Mouse (Mus musculus) Patski (cell line): Measurements from ENCODE around the gene Fbxw14. TPM values are rescaled to one million over a fixed set of nuclear protein-coding genes. Genes with fewer than 3 reads are reported as not detected.
"Not testable (repeated sequence)": the region's sequence is repeated elsewhere in the genome, so short reads cannot be mapped to it uniquely, and the experiment has no call there.

Experiments
- ATAC-seq: fragments of 100-300 bp; one replicate; pipeline ENCODE4 v1.8.0; 2021
- CTCF ChIA-PET: fragments of 350-600 bp; sonication (Branson Sonifier 250); formaldehyde crosslinking; loops from one replicate; lab custom pipeline; 2022; ENCODE audit warnings: inconsistent platforms; lab: Charles Lee
- POLR2A ChIA-PET: fragments of 350-600 bp; sonication (Branson Sonifier 250); formaldehyde crosslinking; loops from one replicate; lab custom pipeline; 2022; ENCODE audit warnings: antibody characterized with exemption, inconsistent platforms; lab: Charles Lee
- DNase-seq: peaks from one replicate; pipeline ENCODE4 v3.0.0-alpha.2; 2011; ENCODE audit warnings: low read depth, low spot score
- H3K27me3 ChIP-seq: fragments of 371-371 bp; one replicate; pipeline ENCODE4 v1.5.1; 2021
- CTCF ChIP-seq: fragments of 100-300 bp; IDR thresholded peaks from one replicate; pipeline ENCODE4 v1.5.1; 2021
- in situ Hi-C: fragments of 300-500 bp; cut with MboI; formaldehyde crosslinking; loops from 3 replicates; pipeline ENCODE4 v1.11.1; 2018; ENCODE audit warnings: low pct_unique_long_range_greater_than_20kb, mixed read lengths
- polyA plus RNA-seq: library from polyadenylated mRNA; unstranded; gene quantifications from one replicate; pipeline ENCODE4 v1.2.3, GENCODE M21; 2021

Gene Fbxw14
- not detected for polyA plus RNA-seq

- CTCF ChIA-PET, H3K27me3 ChIP-seq, POLR2A ChIA-PET, ATAC-seq, DNase-seq, in situ Hi-C loops: not testable (repeated sequence)
Measured at GRCm38 (mm10) chr9:109287576-109287975, at the start of gene Fbxw14. Gene Fbxw14, minus strand, starts transcription at chr9:109287676.

DNA sequence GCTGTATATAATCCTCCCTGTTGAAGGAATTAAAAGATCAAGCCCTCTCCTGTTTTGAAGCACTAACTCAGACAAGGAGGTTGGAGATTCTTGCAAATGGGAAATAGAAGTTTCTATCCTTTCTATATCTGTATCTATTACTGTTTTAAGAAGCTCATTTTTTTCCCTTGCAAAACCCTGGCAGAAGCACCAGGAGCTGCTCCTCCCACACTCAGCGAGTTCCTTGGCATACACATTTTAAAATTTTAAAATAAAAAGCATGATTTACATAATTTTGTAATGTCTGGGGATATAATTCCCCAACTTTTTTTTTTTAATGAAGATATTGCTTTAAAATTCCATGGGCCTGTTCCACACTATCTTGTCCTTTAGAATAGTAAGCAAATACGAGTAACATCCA, 24.4 kb downstream of the Fbxw14 start:
- no peak for TF ChIP-seq CTCF
- in situ Hi-C loops: no loop called here
- ChIA-PET POLR2A (no interaction called here), CTCF (no interaction called here)
- DNase-seq (no peak), ATAC-seq (no peak)
- H3K27me3 ChIP-seq: no peaks in the 10 kb centered on the region

DNA sequence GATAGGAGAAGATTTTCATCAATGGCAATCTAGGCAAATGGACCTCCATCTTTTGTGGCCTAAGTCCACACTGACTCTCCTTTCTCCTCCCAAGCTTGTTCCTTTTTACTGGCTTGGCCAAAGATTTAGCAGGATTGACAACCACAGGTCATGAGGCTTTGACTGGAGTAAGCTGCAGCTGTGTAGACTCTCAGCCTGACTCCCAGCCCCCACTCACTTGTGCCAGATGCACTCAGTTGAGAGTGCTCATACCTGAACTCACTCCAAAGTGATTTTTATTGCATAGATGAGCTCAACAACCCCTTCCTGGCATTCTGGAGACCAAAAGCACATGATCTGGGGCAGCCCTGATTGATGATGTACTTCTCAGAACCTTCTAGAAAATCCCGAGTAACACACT, 52.8 kb downstream of the Fbxw14 start, which contains the start of gene Fbxw20:
Fbxw20 (minus strand) TSS at position 101 of the 400 bp plus-strand sequence.
- in situ Hi-C loops: no loop called here
- no peak for TF ChIP-seq CTCF
- ChIA-PET POLR2A (no interaction called here), CTCF (no interaction called here)
- ATAC-seq (no peak), DNase-seq (no peak)
- peaks cover 10% of the 10 kb centered on the region for H3K27me3 ChIP-seq

Other genes with a start within 250 kb of the Fbxw14 start
- 86.9 TPM for gene Shisa5, start 249.1 kb downstream of the Fbxw14 start, polyA plus RNA-seq
- gene Trex1, start 227.9 kb downstream of the Fbxw14 start, polyA plus RNA-seq: 18.1 TPM
- gene Atrip, start 213.6 kb downstream of the Fbxw14 start, polyA plus RNA-seq: 10.3 TPM
- 8.4 TPM for gene Ccdc51, start 205.2 kb downstream of the Fbxw14 start, polyA plus RNA-seq
- 188 TPM for gene Tma7, start 205.1 kb downstream of the Fbxw14 start, polyA plus RNA-seq
- gene Plxnb1, start 192.3 kb downstream of the Fbxw14 start, polyA plus RNA-seq: 0.40 TPM
- gene Fbxw21, start 125.6 kb downstream of the Fbxw14 start, polyA plus RNA-seq: not detected
- gene Fbxw13, start 91.7 kb downstream of the Fbxw14 start, polyA plus RNA-seq: not detected
- not detected for gene Fbxw20, start 52.9 kb downstream of the Fbxw14 start, polyA plus RNA-seq
- not detected for gene Fbxw28, start 52.0 kb upstream of the Fbxw14 start, polyA plus RNA-seq
- not detected for gene Fbxw22, start 116.6 kb upstream of the Fbxw14 start, polyA plus RNA-seq
- gene Fbxw16, start 161.5 kb upstream of the Fbxw14 start, polyA plus RNA-seq: not detected
- not detected for gene Fbxw19, start 208.2 kb upstream of the Fbxw14 start, polyA plus RNA-seq